Comparison of ENCODE assay signal across 11 mouse cellular contexts in the genomic region with DNA sequence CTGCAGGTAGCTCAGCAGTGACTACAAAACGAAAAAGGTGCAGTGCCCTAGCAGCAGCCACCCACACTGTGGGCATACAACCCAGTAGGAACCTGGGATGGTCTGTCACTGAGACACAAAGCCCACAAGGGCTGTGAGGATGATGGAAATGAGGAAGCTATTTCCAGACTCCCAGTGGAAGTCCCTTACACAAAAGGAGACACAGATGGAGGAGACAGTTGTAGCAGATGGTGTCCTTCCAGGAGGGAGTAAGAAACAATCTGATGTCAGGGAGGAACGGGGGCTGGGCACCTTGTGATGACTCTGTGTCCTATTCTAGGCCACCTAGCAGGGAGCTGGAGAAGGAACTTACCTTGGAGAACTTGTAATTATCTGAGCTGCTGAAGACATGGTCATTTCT.
A peak's percentile ranks its signal among the peaks of the same experiment; 100 is the strongest.
DNase-seq lines count a peak whose midpoint lies in the region; TF ChIP-seq lines count a peak whose summit lies in the region.
"Had no signal": no experiment of that assay in that cellular context is flagged by ENCODE, and none has a peak within 500 bp of the region (broad histone marks: within the 10 kb centered on the region; RNA-seq: fewer than 3 reads in every experiment).

No protein-coding gene starts in this region.

- intact Hi-C loops in left cerebral cortex, adult 2 months (cut with DNase I) = loop anchor here (1.0 to 5.0 kb wide), 3 partner anchors 15 to 261 kb away; no protein-coding TSS in a partner anchor

- peak; percentile 13 to 58 for DNase-seq in layer of hippocampus, adult 18-20 months (ENCODE audit: low spot score in 2 of 2)
- DNase-seq in layer of hippocampus, postnatal 14 days (ENCODE audit: low spot score in 2 of 2) = no peak
- DNase-seq in frontal cortex, postnatal 10 days (ENCODE audit: low spot score in 2 of 2) = peak; percentile 9 to 22
- peak; percentile 14 to 69 for DNase-seq in left cerebral cortex, adult 2 months (ENCODE audit: extremely low spot score in 1 of 2, low spot score in 2 of 2)
- peak; percentile 53 to 81 for DNase-seq in right cerebral cortex, postnatal 36 days (ENCODE audit: low spot score in 2 of 2)
- no peak for DNase-seq in kidney, postnatal 14 days
- DNase-seq in kidney, adult 9 months = no peak
- DNase-seq in heart, adult 18-20 months = no peak
- DNase-seq: gastrocnemius, postnatal 10 days; kidney, adult 11 months; liver, postnatal 0 days had no signal

- no peak for TF ChIP-seq CTCF in left cerebral cortex, adult 2 months (IDR thresholded peaks at IDR 0.05)

- peak overlapping the region; percentile 21; the same call in 1 of the 2 replicates for H3K27ac ChIP-seq in left cerebral cortex, adult 2 months

- H3K4me3 ChIP-seq in left cerebral cortex, adult 2 months = no peak overlapping the region

Comparison
In these comparisons a context has a peak if more than half of its experiments do, and no peak if none do; other contexts are left out.
1. DNase-seq: peak in layer of hippocampus, adult 18-20 months (2 of 2), frontal cortex, postnatal 10 days (2 of 2), left cerebral cortex, adult 2 months (2 of 2) and right cerebral cortex, postnatal 36 days (2 of 2); none in layer of hippocampus, postnatal 14 days (0 of 2), kidney, postnatal 14 days (single experiment), kidney, adult 9 months (single experiment) and heart, adult 18-20 months (0 of 2).